Mouse (Mus musculus): ENCODE data around the gene Gorasp2.

DNA sequence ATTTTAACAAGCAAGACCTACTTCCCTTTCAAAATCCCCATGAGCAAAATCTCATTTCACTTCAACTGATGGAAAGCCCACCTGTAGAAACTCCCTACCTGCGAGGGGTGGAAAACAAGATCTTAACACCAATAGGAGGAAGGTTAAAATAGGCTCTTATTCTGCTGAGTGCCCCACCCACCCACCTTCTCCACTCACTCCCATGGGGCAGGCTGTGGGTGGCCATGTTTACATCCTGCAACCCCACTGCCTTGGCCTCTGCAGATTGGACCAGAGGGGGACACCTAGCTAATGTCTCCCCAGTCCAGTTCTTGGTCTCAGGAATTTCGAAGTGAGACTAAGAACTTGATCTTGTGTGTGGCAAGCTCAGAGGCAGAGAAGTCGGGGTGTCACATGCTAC, 31.5 kb upstream of the Gorasp2 start:
- no peak for TF ChIP-seq POLR2A (IDR thresholded peaks at IDR 0.05; ENCODE audit: low read depth, low read length)
- no peak for TF ChIP-seq TCF12 (IDR thresholded peaks at IDR 0.05; ENCODE audit: low read depth, low read length)
- no peak for TF ChIP-seq CTCF (conservative IDR thresholded peaks at IDR 0.05 in 1 of 2, IDR thresholded peaks at IDR 0.05 in 1 of 2; ENCODE audit: low read depth in 2 of 2, low read length in 2 of 2)
- TF ChIP-seq CHD1 (IDR thresholded peaks at IDR 0.05; ENCODE audit: low read depth, low read length) = no peak
- TF ChIP-seq JUN (IDR thresholded peaks at IDR 0.05; ENCODE audit: insufficient read depth, low read depth, low read length) = no peak
- no peak for TF ChIP-seq NELFE (IDR thresholded peaks at IDR 0.05; ENCODE audit: low read depth, low read length)
- no peak for TF ChIP-seq SMC3 (IDR thresholded peaks at IDR 0.05; ENCODE audit: low read depth, low read length)
